Mouse (Mus musculus): Measurements from ENCODE around the gene Arl3.
"Not testable (repeated sequence)": the region's sequence is repeated elsewhere in the genome, so short reads cannot be mapped to it uniquely, and the experiment has no call there.

Gene Arl3

DNA sequence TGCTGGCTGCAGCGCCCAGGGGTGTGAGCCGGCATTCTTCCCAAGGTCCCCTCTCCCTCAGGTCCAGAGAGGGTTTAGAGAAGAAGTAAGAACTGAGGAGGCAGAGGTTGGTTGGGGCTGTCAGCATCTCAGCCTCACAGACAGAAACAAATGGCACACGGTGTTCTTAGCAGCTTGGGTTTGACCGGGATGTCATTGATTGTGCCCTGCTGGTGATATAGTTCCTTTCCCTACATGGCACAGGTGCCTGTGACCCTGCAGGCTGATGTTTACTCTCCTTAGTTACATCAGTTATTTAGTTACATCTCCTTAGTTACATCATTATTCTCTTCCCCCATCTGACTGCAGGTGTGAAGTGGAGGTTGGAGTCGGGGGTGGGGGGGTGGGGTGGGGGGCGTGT is 18.6 kb upstream of the Arl3 start:
- DNase-seq (ENCODE audit: extremely low spot score, low read depth, low spot score): no peak

GRCm38 (mm10) chr19:46587823-46588508 is 15.0 kb upstream of the Arl3 start:
- peak; percentile 76 for DNase-seq (ENCODE audit: extremely low spot score, low read depth, low spot score)

- DNase-seq (ENCODE audit: extremely low spot score, low read depth, low spot score): no peak
These were observed 2.2 kb upstream of the Arl3 start for GRCm38 (mm10) chr19:46575196-46575595.

- DNase-seq (ENCODE audit: extremely low spot score, low read depth, low spot score): no peak
These were observed 992 bp upstream of the Arl3 start for GRCm38 (mm10) chr19:46573990-46574389.

DNA sequence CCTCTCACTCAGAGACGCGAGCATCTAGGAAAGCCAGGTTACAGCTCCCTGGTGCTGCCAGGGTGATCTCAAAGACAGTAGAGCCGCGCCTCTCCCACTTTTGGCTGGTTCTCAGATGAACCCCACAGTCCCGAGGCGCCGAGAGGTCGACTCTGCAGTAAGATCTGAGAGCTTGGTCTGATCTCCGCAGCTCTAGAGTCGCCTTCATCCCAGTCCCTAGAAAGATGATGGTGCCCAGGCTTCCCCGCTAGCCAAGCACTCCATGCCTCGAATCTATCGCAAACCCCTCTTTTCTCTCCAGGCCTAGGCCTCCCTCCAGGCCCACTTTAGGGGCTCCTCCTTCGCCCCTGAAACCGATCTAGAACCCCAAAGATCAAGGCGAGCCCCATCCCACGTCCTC is 450 bp downstream of the Arl3 start:
- DNase-seq (ENCODE audit: extremely low spot score, low read depth, low spot score): no peak

- DNase-seq (ENCODE audit: extremely low spot score, low read depth, low spot score): no peak
These were observed 1.1 kb downstream of the Arl3 start for GRCm38 (mm10) chr19:46571878-46572244.

DNA sequence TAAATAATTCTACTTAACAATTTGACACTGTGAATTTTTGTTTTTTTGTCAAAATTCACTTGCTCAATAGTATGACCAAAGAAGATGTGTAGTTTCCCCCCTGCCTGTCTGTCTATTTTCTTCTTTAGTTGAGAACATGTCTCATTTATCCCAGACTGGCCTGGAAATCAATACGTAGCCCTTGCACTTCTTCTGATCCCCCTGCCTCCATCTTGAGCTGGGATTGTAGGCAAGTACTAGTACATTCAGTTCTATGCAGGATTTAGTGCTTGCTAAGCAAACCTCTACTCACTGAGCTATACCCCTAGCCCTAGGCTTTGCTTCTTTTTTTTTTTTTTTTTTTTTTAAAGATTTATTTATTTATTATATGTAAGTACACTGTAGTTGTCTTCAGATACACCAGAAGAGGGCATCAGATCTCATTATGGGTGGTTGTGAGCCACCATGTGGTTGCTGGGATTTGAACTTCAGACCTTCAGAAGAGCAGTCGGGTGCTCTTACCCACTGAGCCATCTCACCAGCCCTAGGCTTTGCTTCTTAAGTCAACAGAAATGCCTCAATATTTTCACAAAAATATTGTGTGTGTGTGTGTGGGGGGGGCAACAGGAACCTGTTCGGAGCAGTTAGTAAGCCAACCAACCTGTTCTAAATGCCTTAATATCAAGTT is 1.7 kb downstream of the Arl3 start:
- not testable (repeated sequence) for DNase-seq (ENCODE audit: extremely low spot score, low read depth, low spot score)

GRCm38 (mm10) chr19:46564043-46564462 is 8.9 kb downstream of the Arl3 start:
- DNase-seq (ENCODE audit: extremely low spot score, low read depth, low spot score): no peak

DNA sequence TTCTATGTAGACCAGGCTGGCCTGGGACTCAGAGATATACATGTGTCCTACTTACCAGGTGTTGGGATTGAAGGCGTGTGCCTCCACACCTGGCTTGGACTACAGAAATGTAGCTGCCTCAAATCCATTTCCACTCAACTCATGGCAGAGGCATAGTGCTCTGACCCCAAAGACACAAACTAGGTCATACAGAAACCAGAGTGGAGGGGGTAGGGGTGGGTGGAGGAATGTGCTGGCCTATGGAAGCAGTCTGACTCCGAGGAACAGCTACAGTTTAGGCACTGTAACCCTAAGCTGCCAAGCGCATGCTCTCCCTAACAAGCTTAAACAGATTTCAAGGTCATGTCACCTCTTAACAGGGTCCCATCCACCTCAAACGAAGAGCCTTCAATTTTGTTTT is 9.4 kb downstream of the Arl3 start:
- no peak for DNase-seq (ENCODE audit: extremely low spot score, low read depth, low spot score)

GRCm38 (mm10) chr19:46562581-46563515 is 10.2 kb downstream of the Arl3 start:
- no peak for DNase-seq (ENCODE audit: extremely low spot score, low read depth, low spot score)

DNA sequence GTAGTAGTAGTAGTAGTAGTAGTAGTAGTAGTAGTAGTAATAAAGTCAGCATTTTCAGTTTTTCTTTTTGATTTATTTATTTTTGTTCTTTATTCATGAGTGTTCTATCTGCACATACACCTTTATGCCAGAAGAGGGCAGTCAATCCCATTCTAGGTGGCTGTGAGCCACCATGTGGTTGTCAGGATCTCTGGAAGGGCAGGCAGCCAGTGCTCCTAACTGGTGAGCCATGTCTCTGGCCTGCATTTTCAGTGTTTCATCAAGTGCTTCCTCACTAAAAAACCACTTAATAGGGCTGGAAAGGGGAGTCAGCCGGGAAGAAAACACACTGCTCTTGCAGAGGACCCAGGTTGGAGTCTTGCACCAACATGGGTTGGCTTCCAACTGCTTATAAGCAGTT is 10.9 kb downstream of the Arl3 start:
- DNase-seq (ENCODE audit: extremely low spot score, low read depth, low spot score): no peak

DNA sequence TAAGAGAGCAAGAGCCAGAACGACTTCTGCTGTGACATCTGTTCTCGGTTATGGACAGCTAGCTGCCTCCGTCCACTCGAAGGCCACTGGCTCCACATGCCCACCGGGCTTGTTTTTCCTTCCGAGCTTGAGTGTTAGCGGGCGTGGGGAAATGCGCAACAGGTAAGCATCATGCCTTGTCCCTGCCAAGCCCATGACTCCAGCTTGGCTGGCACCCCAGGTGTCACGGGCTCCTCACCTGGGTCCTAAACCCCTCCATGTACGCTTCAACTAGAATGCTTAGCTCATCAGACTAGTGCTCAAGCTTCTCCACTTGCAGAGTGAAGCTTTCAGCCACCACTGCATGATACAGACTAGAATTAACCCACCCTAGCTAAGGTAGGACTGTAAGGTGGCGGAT is 14.4 kb downstream of the Arl3 start:
- no peak for DNase-seq (ENCODE audit: extremely low spot score, low read depth, low spot score)

DNA sequence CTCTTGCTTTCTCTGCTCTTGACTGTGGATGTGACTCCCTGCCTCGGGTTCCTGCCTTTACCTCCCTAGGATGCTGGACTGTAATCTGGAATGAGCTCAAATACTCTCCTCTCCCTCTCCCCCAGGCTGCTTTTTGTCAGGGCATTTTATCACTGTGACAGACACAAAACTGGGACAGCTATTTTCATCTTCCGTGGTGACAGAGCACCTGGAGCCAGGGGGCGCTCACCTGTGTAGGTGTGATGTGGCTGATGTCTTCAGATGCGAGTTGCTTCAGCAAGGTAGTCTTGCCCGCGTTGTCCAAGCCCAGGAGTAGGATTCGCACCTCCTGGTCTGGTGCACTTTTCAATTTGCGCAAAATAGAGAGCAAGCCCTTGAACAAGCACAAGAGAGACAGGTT is 15.0 kb downstream of the Arl3 start:
- no peak for DNase-seq (ENCODE audit: extremely low spot score, low read depth, low spot score)

DNA sequence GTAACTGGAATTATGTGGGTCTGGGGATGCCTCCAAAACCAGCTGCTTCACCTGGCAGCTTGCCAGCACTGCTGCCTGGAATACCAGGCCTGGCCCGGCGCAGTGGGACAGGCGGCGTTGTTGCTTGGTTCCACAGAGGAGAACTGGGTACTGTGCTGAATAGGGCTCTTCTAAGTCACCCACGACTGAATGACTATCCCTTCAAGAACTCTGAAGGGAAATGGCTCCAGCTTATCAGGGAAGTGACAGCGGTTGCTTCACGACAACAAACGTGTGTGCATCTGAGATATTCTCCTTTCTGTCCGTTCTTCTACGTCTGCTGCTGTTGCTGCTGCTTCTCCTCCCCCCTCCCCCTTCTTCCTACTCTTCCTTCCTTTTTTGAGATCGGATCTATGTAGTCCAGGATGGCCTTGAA is 19.4 kb downstream of the Arl3 start:
- no peak for DNase-seq (ENCODE audit: extremely low spot score, low read depth, low spot score)

GRCm38 (mm10) chr19:46552496-46552895 is 20.5 kb downstream of the Arl3 start:
- DNase-seq (ENCODE audit: extremely low spot score, low read depth, low spot score): no peak

- DNase-seq (ENCODE audit: extremely low spot score, low read depth, low spot score): no peak
These were observed 22.6 kb downstream of the Arl3 start for GRCm38 (mm10) chr19:46550385-46550784.

DNA sequence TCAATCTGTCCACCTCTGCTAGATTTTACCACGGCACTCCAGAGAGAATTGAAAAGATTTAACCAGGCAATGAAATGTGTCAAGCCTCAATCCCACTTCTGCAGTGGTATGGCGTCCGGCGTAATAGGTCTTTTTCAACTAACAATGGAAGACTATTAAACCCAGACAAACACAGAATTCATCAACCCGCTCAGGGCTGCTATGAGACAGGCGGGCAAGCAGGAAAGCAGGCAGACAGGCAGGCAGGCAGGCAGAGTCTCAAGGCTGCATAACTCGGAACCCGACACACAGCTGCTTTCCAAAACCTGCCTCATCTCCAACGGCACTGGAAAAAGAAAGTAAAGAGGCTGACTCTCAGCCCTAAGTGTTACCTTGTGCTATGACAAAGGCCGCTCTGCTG is 24.9 kb downstream of the Arl3 start:
- no peak for DNase-seq (ENCODE audit: extremely low spot score, low read depth, low spot score)

DNA sequence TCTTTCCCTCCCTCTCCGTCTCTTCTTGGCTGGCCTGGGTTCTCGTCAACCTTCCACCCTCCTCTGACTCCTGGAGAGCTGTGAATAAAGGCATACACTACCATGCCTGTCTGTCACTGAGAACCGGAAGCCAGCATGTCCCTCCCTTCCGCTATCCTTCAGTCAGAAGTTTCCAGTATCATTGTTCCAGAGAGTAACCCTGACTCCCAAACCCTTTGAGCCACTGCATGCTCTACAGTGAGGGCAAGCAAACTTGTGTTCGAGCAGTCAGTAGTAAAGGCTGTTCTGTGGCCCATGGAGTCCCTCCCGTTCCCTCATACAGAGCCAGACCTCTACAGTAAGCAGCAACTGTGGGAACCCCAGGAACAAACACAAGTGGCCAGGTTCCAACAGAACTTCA is 25.4 kb downstream of the Arl3 start:
- no peak for DNase-seq (ENCODE audit: extremely low spot score, low read depth, low spot score)

DNA sequence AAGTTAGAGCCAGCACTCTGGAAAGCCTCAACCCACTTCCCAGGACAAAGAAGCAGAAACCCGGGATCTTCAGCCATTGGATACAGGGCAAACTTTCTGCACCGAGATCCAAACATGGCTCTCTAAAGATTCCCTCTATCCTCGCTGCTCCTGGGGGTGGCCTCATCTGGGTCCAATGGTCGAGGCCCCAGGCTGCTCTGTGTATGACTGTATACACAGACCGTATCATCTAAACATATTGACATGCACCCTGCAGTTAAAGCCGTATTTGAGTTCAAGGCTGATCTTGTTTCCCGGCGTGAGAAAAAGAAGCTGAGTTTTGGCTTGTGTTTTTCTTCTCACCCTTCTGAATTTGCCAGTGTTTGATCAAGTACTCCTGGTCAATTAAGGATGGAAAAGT is 30.2 kb downstream of the Arl3 start:
- DNase-seq (ENCODE audit: extremely low spot score, low read depth, low spot score): no peak

- no peak for DNase-seq (ENCODE audit: extremely low spot score, low read depth, low spot score)
These were observed 34.8 kb downstream of the Arl3 start for GRCm38 (mm10) chr19:46538213-46538612.

- DNase-seq (ENCODE audit: extremely low spot score, low read depth, low spot score): no peak
These were observed 35.6 kb downstream of the Arl3 start for GRCm38 (mm10) chr19:46537357-46537756.

Measured in hindlimb bud, embryonic 11.5 days (tissue).